Mouse (Mus musculus) ES-E14 (cell line): Measurements from ENCODE around the gene 1700069L16Rik. TPM values are rescaled to one million over a fixed set of nuclear protein-coding genes. Genes with fewer than 3 reads are reported as not detected.

Source experiments
- DNase-seq: peaks from one replicate; pipeline ENCODE4 v3.0.0-alpha.2; 2013; ENCODE audit warnings: low read depth, low spot score
- H3K27ac ChIP-seq: 2 replicates; pipeline ENCODE4 v1.5.1; 2012; ENCODE audit warnings: low read depth, mild to moderate bottlenecking, low read length, moderate library complexity, mixed read lengths; ENCODE audit not compliant: poor library complexity, insufficient read depth, severe bottlenecking
- H3K36me3 ChIP-seq: 2 replicates; pipeline ENCODE4 v1.6.1; 2012; ENCODE audit warnings: mild to moderate bottlenecking, low read length, moderate library complexity, mixed read lengths; ENCODE audit not compliant: control insufficient read depth, poor library complexity, insufficient read depth, severe bottlenecking
- H3K4me1 ChIP-seq, 2 experiments: fragments of 150-350 bp in 1 of 2; sonication (generic) in 1 of 2; 2 replicates each; pipeline ENCODE4 v1.6.1; 2012; ENCODE audit warnings: low read length in 2 of 2, mild to moderate bottlenecking in 1 of 2, mixed read lengths in 1 of 2; ENCODE audit not compliant: control insufficient read depth in 2 of 2, insufficient read depth in 2 of 2, poor library complexity in 1 of 2
- H3K4me3 ChIP-seq, 2 experiments: fragments of 150-350 bp in 1 of 2; sonication (generic) in 1 of 2; 2 replicates each; pipeline ENCODE4 v1.5.1; 2012; ENCODE audit warnings: low read length in 2 of 2, low read depth in 1 of 2, mild to moderate bottlenecking in 1 of 2, mixed read lengths in 1 of 2; ENCODE audit not compliant: insufficient read depth in 1 of 2, poor library complexity in 1 of 2, severe bottlenecking in 1 of 2
- H3K9ac ChIP-seq: 2 replicates; pipeline ENCODE4 v1.6.1; 2012; ENCODE audit warnings: low read depth, mild to moderate bottlenecking, low read length, mixed read lengths; ENCODE audit not compliant: poor library complexity, insufficient read depth, severe bottlenecking
- H3K9me3 ChIP-seq: fragments of 150-350 bp; sonication (generic); 2 replicates; pipeline ENCODE4 v1.6.1; 2012; ENCODE audit warnings: low read depth, mild to moderate bottlenecking, low read length; ENCODE audit not compliant: control insufficient read depth, insufficient read depth
- CHD2 ChIP-seq: IDR thresholded peaks from 2 replicates; pipeline ENCODE4 v1.6.1; 2014; ENCODE audit warnings: mild to moderate bottlenecking, low read depth, low read length, inconsistent platforms
- HCFC1 ChIP-seq: IDR thresholded peaks from 2 replicates; pipeline ENCODE4 v1.6.1; 2012; ENCODE audit warnings: low read length, inconsistent platforms, borderline replicate concordance; ENCODE audit not compliant: insufficient read depth
- MAFK ChIP-seq: IDR thresholded peaks from 2 replicates; pipeline ENCODE4 v1.6.1; 2014; ENCODE audit warnings: mild to moderate bottlenecking, low read depth, low read length, inconsistent platforms; ENCODE audit not compliant: insufficient read depth
- ZC3H11A ChIP-seq: IDR thresholded peaks from 2 replicates; pipeline ENCODE4 v1.6.1; 2012; ENCODE audit warnings: low read depth, mild to moderate bottlenecking, inconsistent platforms, low read length, borderline replicate concordance
- ZNF384 ChIP-seq: IDR thresholded peaks from 2 replicates; pipeline ENCODE4 v1.6.1; 2012; ENCODE audit warnings: low read depth, low read length, inconsistent platforms
- in situ Hi-C, 2 experiments: fragments of 600-800 bp; cut with MboI; formaldehyde crosslinking; loops; one replicate each; pipeline ENCODE4 v1.15.1; 2025; ENCODE audit warnings: low sequenced_read_pairs in 2 of 2, inconsistent platforms in 1 of 2; ENCODE audit not compliant: unreplicated experiment in 2 of 2
- total RNA-seq: library from RNA; depleted of rRNA; stranded (reverse); fragments of 300-350 nt; gene quantifications from 2 replicates; pipeline ENCODE4 v1.2.3, GENCODE M21; 2012

The 1700069L16Rik gene
- total RNA-seq, 1 experiment, result not detected

DNA sequence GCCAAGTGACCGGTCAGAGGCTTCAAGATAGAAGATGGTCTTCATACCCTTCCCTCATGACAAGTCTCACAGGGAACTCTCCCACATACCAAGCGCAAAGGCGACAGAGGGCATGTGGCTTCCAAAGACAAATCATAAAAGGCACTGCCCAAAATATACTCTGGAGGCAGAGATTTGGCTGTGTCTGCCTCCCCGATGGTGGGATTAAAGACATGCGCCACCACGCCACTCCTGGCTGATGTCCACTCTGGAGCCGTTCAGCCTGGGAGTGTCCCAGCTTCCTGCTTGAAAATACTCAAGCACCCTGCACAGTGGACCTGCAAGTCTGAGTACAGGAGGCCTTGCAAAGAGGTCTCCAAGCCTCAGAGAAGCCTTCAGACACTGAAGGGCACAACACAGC, 6.6 kb upstream of the 1700069L16Rik start:
- peaks cover 0 to 7% of the 10 kb centered on the region in 2 experiments; a peak in 1 of 4 replicates for H3K4me1 ChIP-seq
- TF ChIP-seq HCFC1 (no peak), ZC3H11A (no peak), ZNF384 (no peak), MAFK (no peak)
- in situ Hi-C loops, result no loop called here
- no peak for DNase-seq
- no peaks in the 10 kb centered on the region for H3K36me3 ChIP-seq
- no peak overlapping the region for H3K27ac ChIP-seq
- H3K9me3 ChIP-seq, result no peaks in the 10 kb centered on the region
- H3K9ac ChIP-seq, result no peak overlapping the region
- no peak overlapping the region for H3K4me3 ChIP-seq

DNA sequence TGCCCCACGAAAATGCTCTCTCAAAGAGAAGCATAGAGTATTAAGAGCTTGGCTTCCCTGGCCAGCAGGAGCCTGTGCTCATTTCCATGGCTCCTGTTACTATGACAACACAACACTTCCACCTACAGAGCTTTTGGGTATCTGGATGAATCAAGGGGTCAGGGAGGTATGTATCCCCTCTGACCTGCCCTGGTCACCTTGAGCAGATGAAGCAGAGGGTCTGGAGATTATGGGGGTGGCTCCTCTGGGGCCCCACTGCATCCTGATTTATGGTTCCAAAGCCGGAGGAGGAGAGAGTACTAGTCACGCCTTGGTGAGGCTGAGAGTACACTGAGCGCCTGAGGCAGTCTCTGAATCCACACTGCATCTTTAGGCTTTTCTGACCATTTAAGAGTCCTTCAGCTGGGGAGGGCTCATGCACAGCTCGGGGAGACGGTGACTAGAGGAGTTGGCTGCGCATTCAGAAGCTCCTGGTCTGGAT, 6.1 kb upstream of the 1700069L16Rik start:
- peaks cover 0 to 7% of the 10 kb centered on the region in 2 experiments; a peak in 1 of 4 replicates for H3K4me1 ChIP-seq
- no peak for DNase-seq
- H3K4me3 ChIP-seq, result no peak overlapping the region
- TF ChIP-seq ZC3H11A (no peak), MAFK (no peak), CHD2 (no peak), ZNF384 (no peak), HCFC1 (no peak)
- no peak overlapping the region for H3K9ac ChIP-seq
- no peaks in the 10 kb centered on the region for H3K9me3 ChIP-seq
- in situ Hi-C loops, result no loop called here
- H3K36me3 ChIP-seq, result no peaks in the 10 kb centered on the region
- no peak overlapping the region for H3K27ac ChIP-seq

DNA sequence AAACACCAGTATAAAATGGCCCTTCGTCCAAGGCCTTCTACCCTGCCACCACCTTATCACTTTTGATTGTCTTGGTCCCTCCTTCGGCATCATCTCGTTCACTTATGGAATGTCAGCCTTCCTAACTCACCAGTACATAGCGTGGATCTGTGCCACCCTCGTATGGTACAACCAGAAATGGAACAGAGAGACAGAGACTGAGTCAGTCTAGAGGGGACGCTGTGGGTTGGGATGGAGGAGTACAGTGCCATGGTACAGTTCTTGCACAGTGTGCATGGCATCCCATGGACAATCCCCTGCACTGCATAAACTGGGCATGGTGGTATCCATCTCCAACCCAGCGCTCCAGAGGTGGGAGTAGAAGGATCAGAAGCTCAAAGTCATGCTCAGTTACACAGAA, 4.1 kb upstream of the 1700069L16Rik start:
- in situ Hi-C loops, result loop anchor here (10.0 kb wide), 2 partner anchors 254 to 354 kb away; no protein-coding TSS in a partner anchor
- no peak overlapping the region for H3K4me3 ChIP-seq

DNA sequence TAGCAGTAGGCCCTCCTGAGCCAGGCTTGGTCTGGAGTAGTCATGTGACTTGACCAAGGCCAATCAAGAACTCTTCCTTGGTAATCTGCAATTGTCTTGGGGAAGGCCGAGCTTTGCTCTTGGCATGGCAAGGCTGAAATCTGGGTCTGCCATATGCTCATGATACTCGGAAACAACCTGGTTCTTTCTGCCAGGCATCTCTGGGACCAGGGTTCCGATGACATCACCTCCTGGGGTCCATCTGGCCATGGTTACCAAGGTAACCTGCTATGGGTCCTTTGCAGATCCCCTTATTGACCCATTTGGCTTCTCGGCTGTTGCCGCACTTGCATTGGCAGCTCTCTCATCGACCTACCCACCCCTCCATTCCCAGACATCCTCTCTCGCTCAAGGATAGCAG, 3.4 kb upstream of the 1700069L16Rik start:
- H3K4me3 ChIP-seq, result no peak overlapping the region
- H3K27ac ChIP-seq, result no peak overlapping the region
- H3K9me3 ChIP-seq, result no peaks in the 10 kb centered on the region
- in situ Hi-C loops, result loop anchor here (10.0 kb wide), 2 partner anchors 253 to 353 kb away; no protein-coding TSS in a partner anchor
- no peaks in the 10 kb centered on the region for H3K36me3 ChIP-seq
- peaks cover 0 to 10% of the 10 kb centered on the region in 2 experiments; a peak in 2 of 4 replicates for H3K4me1 ChIP-seq
- no peak overlapping the region for H3K9ac ChIP-seq
- no peak for DNase-seq
- TF ChIP-seq MAFK (no peak), ZC3H11A (no peak), CHD2 (no peak), HCFC1 (no peak), ZNF384 (no peak)

More for the DNA sequence above, 4.1 kb upstream of the 1700069L16Rik start:
- Histone ChIP-seq H3K9ac (no peak overlapping the region), H3K9me3 (no peaks in the 10 kb centered on the region), H3K27ac (no peak overlapping the region), H3K4me1 (peaks cover 0 to 6% of the 10 kb centered on the region in 2 experiments; a peak in 1 of 4 replicates), H3K36me3 (no peaks in the 10 kb centered on the region)
- TF ChIP-seq MAFK (no peak), CHD2 (no peak), ZNF384 (no peak)
- no peak for DNase-seq

DNA sequence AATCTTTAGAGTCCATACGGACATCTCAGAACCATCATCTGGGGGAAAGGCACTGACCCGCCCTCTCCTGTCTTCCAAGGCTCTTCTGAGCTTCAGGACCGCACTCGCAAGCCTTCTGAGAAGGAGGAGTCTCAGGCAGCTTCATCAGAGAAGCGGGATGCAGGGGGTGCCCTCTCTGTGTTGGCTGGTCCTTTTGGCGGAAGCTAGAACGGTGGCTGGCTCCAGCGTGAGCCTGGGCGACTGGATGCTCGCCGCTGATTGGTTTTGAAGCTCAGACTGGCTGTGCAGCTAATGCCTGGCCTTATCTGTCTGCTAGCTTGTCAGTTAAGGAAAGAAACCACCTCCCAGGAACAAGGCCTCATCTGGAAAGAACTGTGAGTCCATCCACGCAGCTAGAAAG, 2.7 kb upstream of the 1700069L16Rik start:
- Histone ChIP-seq H3K9me3 (no peaks in the 10 kb centered on the region), H3K4me3 (no peak overlapping the region), H3K4me1 (peaks cover 0 to 16% of the 10 kb centered on the region in 2 experiments; a peak in 2 of 4 replicates), H3K9ac (no peak overlapping the region), H3K27ac (no peak overlapping the region), H3K36me3 (no peaks in the 10 kb centered on the region)
- in situ Hi-C loops, result loop anchor here (10.0 kb wide), 2 partner anchors 252 to 352 kb away; no protein-coding TSS in a partner anchor
- DNase-seq, result no peak
- no peak for TF ChIP-seq ZNF384
- TF ChIP-seq HCFC1, result no peak
- no peak for TF ChIP-seq MAFK
- TF ChIP-seq CHD2, result no peak
- TF ChIP-seq ZC3H11A, result no peak
